Mouse (Mus musculus) olfactory bulb, adult 2 months (tissue): ENCODE measurements around the gene Trrap.

Experiments used
- CTCF ChIP-seq: fragments of 200-500 bp; IDR thresholded peaks from 2 replicates; pipeline ENCODE4 v1.5.1; 2012; ENCODE audit warnings: low read depth, mild to moderate bottlenecking, low read length, moderate library complexity; ENCODE audit not compliant: insufficient read depth
- POLR2A ChIP-seq: fragments of 200-500 bp; IDR thresholded peaks from 2 replicates; pipeline ENCODE4 v1.6.1; 2012; ENCODE audit warnings: mild to moderate bottlenecking, low read depth, low read length, moderate library complexity; ENCODE audit not compliant: insufficient read depth

DNA sequence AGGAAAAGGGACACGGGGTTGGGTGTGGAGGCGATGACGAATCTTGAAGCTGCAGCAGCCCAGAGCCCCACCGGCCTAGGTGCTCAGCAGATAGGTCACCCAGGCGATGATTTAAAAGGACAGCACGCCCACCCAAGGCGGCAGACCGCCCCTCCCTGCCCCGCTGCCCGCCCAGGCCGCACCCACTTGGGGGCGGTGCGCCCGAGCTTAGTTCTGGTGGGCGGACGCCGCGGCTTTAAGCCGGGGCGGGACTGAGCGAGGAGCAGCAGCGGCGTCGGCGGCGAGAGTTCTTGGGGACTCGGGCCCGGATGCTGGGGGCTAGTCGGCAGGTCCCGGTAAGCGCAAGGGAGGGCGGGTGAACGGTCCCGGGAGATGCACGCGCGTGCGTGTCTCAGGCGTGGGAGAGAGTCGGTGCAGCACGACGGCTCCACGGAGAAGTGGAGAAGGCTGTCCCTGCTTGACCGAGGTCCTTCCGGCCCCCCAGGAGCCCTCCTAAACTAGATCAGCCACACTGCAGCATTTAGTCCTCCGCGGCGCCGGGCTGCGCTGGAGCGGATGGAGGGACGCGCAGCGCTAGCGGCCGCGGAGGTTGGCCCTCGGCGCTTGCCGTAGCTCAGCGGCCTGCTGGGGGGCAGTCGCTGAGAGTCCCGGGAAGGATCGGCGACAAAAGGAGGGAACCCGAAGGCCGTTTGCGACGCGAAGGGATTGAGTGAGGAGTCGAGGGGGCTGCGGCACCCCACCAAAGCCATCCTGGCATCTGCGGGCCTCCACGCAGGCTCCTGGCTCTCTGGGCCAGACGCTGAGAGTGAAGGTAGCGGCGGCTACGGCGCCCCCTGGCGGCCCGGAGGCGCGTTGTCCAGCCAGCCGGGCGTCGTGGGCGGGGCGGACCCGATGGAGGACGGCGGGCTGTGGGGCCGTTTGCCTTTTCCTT is 644 bp downstream of the Trrap start:
- TF ChIP-seq CTCF: peak; percentile 98
- TF ChIP-seq POLR2A: peak; percentile 80
